Mouse (Mus musculus): ENCODE measurements around the gene Amtn. TPM values are rescaled to one million over a fixed set of nuclear protein-coding genes. Genes with fewer than 3 reads are reported as not detected.
"Not testable (repeated sequence)": the region's sequence is repeated elsewhere in the genome, so short reads cannot be mapped to it uniquely, and the experiment has no call there.

Gene Amtn
- total and polyA plus RNA-seq, 3 experiments = 0.31 TPM; not detected in 2

- H3K9ac ChIP-seq (ENCODE audit: low read depth, low read length); H3K27me3 ChIP-seq (ENCODE audit: control insufficient read depth, insufficient read depth, low read length); H3K79me2 ChIP-seq (replicated peaks; ENCODE audit: control insufficient read depth, insufficient read depth, low read length); H3K4me3 ChIP-seq; H3K4me1 ChIP-seq (ENCODE audit: control insufficient read depth, insufficient read depth, low read length); H3K27ac ChIP-seq; H3K36me3 ChIP-seq (ENCODE audit: control insufficient read depth, insufficient read depth, low read length); intact Hi-C loops (cut with DNase I); DNase-seq: not testable (repeated sequence)
- peak; percentile 26; the same call in 1 of the 2 replicates for TF ChIP-seq CTCF (IDR thresholded peaks at IDR 0.05)
- WGBS = 83% methylated on average over 2 of the region's 2 CpGs
These were observed 16.1 kb downstream of the Amtn start for GRCm38 (mm10) chr5:88391960-88392359.

- no peak overlapping the region for H3K4me3 ChIP-seq
- intact Hi-C loops (cut with DNase I) = no loop called here
- no peaks in the 10 kb centered on the region for H3K79me2 ChIP-seq (replicated peaks; ENCODE audit: control insufficient read depth, insufficient read depth, low read length)
- no peak for TF ChIP-seq CTCF (IDR thresholded peaks at IDR 0.05)
- no peak for TF ChIP-seq EP300 (IDR thresholded peaks at IDR 0.05; ENCODE audit: insufficient read depth, low read depth, low read length)
- no peak for TF ChIP-seq POLR2A (IDR thresholded peaks at IDR 0.05; ENCODE audit: insufficient read depth, low read depth, low read length)
- H3K9ac ChIP-seq (ENCODE audit: low read depth, low read length) = no peak overlapping the region
- WGBS = 75% methylated on average over 5 of the region's 5 CpGs
- no peaks in the 10 kb centered on the region for H3K27me3 ChIP-seq (ENCODE audit: control insufficient read depth, insufficient read depth, low read length)
- H3K27ac ChIP-seq = no peak overlapping the region
- H3K4me1 ChIP-seq (ENCODE audit: control insufficient read depth, insufficient read depth, low read length) = no peaks in the 10 kb centered on the region
- no peak for DNase-seq
- no peaks in the 10 kb centered on the region for H3K36me3 ChIP-seq (ENCODE audit: control insufficient read depth, insufficient read depth, low read length)
These were observed 22.7 kb downstream of the Amtn start for GRCm38 (mm10) chr5:88398581-88398980.

DNA sequence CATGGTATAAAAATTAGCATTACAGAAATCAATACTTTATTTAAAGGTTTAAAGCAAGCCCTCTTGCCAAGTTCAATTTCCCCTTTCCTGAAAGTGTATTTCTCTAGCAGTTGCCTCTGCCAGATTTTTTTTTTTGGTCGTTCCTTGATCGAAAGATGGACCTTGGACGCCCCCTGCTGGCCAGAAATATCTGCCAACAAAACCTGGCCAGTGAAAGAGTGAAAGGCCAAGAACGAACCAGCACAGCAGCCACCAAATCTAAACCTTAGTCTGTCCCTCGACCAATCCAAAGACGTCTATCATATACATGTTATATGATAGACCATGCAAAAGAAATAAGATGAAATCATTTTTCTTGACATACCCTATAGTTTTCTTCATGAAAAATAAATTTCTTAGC is 23.9 kb downstream of the Amtn start:
- TF ChIP-seq CTCF (IDR thresholded peaks at IDR 0.05) (peak; percentile 73), POLR2A (IDR thresholded peaks at IDR 0.05; ENCODE audit: insufficient read depth, low read depth, low read length) (no peak), EP300 (IDR thresholded peaks at IDR 0.05; ENCODE audit: insufficient read depth, low read depth, low read length) (no peak)
- Histone ChIP-seq H3K4me3 (no peak overlapping the region), H3K36me3 (ENCODE audit: control insufficient read depth, insufficient read depth, low read length) (no peaks in the 10 kb centered on the region), H3K27me3 (ENCODE audit: control insufficient read depth, insufficient read depth, low read length) (no peaks in the 10 kb centered on the region), H3K4me1 (ENCODE audit: control insufficient read depth, insufficient read depth, low read length) (no peaks in the 10 kb centered on the region), H3K79me2 (replicated peaks; ENCODE audit: control insufficient read depth, insufficient read depth, low read length) (no peaks in the 10 kb centered on the region), H3K27ac (no peak overlapping the region), H3K9ac (ENCODE audit: low read depth, low read length) (no peak overlapping the region)
- DNase-seq = peak; percentile 33 to 72
- WGBS = 7% methylated on average over 6 of the region's 6 CpGs
- intact Hi-C loops (cut with DNase I) = no loop called here

DNA sequence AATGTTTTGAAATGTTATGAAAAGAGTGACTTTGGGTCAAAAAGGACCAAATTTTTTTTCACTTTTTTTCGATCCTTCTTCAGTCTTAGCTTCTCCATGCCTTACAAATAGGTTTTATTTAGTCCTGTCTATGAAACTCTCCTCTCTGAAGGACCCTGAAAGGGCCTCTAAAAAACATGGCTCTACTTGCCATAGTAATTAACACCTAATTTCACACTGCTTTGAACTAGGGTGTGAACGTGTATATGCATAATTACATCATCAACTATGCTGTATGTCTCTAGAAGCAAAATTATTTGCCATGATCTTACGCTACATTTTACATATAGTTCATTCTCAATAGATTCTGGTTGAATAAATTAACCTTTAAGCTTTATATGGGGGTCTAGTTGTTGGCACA is 25.6 kb downstream of the Amtn start:
- Histone ChIP-seq H3K79me2 (replicated peaks; ENCODE audit: control insufficient read depth, insufficient read depth, low read length) (no peaks in the 10 kb centered on the region), H3K9ac (ENCODE audit: low read depth, low read length) (no peak overlapping the region), H3K4me3 (no peak overlapping the region), H3K27me3 (ENCODE audit: control insufficient read depth, insufficient read depth, low read length) (no peaks in the 10 kb centered on the region), H3K27ac (no peak overlapping the region), H3K4me1 (ENCODE audit: control insufficient read depth, insufficient read depth, low read length) (no peaks in the 10 kb centered on the region), H3K36me3 (ENCODE audit: control insufficient read depth, insufficient read depth, low read length) (no peaks in the 10 kb centered on the region)
- DNase-seq = no peak
- TF ChIP-seq EP300 (IDR thresholded peaks at IDR 0.05; ENCODE audit: insufficient read depth, low read depth, low read length) = no peak
- no peak for TF ChIP-seq CTCF (IDR thresholded peaks at IDR 0.05)
- no peak for TF ChIP-seq POLR2A (IDR thresholded peaks at IDR 0.05; ENCODE audit: insufficient read depth, low read depth, low read length)
- intact Hi-C loops (cut with DNase I) = no loop called here
- 68% methylated on average over 3 of the region's 3 CpGs for WGBS

DNA sequence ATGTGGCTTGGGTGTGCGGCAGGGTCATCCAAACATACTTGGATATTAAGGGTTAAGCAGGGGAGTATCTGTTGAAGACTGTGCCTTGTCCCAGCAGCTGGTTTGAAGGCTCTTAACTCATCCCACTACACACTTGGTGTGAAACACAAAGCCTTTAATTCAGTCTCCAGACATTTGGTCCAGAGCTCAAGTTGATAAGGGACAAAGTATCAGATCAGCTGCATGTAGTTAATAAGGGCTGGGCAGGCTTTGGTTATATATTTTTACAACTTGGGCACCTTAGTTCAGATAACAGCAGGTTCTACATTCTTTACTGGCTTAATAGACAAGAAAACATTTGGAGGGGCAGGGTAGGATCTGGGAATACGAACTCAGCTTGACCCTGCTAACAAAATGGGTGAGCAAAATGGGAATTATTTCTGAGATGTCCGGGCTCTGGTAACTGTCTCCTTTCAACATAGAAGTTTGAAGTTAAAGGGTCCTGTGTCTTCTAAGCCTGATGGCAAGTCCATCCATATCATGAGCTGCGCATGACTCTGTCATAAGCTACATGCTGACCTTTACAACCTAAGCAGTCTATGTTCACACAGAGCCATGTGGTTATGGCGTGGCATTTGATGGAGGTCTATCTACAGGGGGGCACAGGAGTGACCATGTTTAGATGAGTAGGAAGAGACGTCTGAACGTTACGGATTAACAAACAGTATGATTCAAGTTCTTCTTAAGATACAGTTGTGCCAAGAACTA is 44.6 kb downstream of the Amtn start:
- no peaks in the 10 kb centered on the region for H3K79me2 ChIP-seq (replicated peaks; ENCODE audit: control insufficient read depth, insufficient read depth, low read length)
- DNase-seq = no peak
- TF ChIP-seq POLR2A (IDR thresholded peaks at IDR 0.05; ENCODE audit: insufficient read depth, low read depth, low read length) (no peak), CTCF (IDR thresholded peaks at IDR 0.05) (no peak), EP300 (IDR thresholded peaks at IDR 0.05; ENCODE audit: insufficient read depth, low read depth, low read length) (no peak)
- no peak overlapping the region for H3K27ac ChIP-seq
- no peaks in the 10 kb centered on the region for H3K27me3 ChIP-seq (ENCODE audit: control insufficient read depth, insufficient read depth, low read length)
- intact Hi-C loops (cut with DNase I) = no loop called here
- no peaks in the 10 kb centered on the region for H3K36me3 ChIP-seq (ENCODE audit: control insufficient read depth, insufficient read depth, low read length)
- no peak overlapping the region for H3K9ac ChIP-seq (ENCODE audit: low read depth, low read length)
- H3K4me1 ChIP-seq (ENCODE audit: control insufficient read depth, insufficient read depth, low read length) = no peaks in the 10 kb centered on the region
- H3K4me3 ChIP-seq = no peak overlapping the region
- 73% methylated on average over 8 of the region's 8 CpGs for WGBS

DNA sequence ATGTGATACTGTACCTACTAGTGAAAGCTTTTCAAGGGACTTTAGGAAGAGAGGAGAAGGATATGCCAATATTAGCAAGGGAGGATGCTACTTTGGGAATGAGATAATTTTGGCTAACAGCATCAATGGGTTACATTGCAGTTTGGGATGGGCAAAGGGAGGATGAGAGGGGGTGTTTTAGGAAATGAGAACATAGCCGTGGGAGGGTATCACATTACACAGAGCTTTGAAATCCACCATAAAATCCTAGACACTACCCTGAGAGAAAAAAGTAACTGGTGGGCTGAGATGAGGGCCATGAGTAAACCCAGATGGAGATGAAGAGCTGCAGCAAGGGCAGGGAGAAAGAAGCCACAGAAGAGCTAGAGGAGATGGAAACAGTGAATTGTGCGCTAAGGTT is 49.0 kb downstream of the Amtn start:
- 54% methylated on average over 2 of the region's 2 CpGs for WGBS
- DNase-seq; H3K36me3 ChIP-seq (ENCODE audit: control insufficient read depth, insufficient read depth, low read length); H3K4me3 ChIP-seq; H3K27me3 ChIP-seq (ENCODE audit: control insufficient read depth, insufficient read depth, low read length); H3K79me2 ChIP-seq (replicated peaks; ENCODE audit: control insufficient read depth, insufficient read depth, low read length); H3K9ac ChIP-seq (ENCODE audit: low read depth, low read length); intact Hi-C loops (cut with DNase I); H3K27ac ChIP-seq; H3K4me1 ChIP-seq (ENCODE audit: control insufficient read depth, insufficient read depth, low read length): not testable (repeated sequence)
